Mouse (Mus musculus) spleen, adult 10 weeks (tissue): ENCODE data around the gene Rpl27. TPM values are rescaled to one million over a fixed set of nuclear protein-coding genes. Genes with fewer than 3 reads are reported as not detected.

Source experiments
- polyA plus RNA-seq: library from polyadenylated mRNA; stranded (reverse); fragments of 350-450 nt; fragmentation: Illumina TruSeq; extraction: RNeasy Lipid Tissue Mini Kit (QIAGEN cat#74804); gene quantifications from one replicate; pipeline ENCODE4 v1.2.3, GENCODE M21; 2015; ENCODE audit warnings: low replicate concordance; ENCODE audit not compliant: insufficient read depth

Rpl27 gene
- polyA plus RNA-seq, result 251 TPM

DNA sequence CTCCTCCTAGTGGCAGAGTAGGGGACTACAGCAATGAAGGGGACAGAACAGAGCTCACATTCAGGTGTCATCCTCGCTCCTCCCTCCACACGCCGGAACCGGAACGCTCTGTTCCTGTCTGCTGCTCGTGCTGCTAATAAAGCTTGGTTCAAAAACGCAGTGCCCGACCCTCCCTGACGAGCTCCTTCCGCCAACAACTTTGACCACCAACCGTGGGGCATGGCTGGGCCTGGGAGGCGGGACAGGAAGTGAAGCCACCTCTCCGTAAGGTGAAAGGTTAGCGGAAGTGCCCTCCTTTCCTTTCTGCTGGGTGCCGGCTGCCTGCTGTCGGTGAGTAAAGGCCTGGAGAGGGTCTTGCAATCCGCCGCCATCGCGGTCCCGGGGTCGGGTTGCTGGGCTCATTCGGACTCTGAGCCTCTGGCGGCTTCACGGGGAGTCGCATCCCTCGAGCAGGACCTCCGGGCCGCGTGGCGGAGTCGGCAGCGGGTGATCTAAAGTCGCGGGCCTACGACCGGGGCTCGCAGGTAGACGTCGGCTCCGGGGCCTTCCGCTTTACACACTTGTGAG is at the start of gene Rpl27:
Gene Rpl27 (plus strand): TSS at position 172 of the 567 bp plus-strand sequence.

DNA sequence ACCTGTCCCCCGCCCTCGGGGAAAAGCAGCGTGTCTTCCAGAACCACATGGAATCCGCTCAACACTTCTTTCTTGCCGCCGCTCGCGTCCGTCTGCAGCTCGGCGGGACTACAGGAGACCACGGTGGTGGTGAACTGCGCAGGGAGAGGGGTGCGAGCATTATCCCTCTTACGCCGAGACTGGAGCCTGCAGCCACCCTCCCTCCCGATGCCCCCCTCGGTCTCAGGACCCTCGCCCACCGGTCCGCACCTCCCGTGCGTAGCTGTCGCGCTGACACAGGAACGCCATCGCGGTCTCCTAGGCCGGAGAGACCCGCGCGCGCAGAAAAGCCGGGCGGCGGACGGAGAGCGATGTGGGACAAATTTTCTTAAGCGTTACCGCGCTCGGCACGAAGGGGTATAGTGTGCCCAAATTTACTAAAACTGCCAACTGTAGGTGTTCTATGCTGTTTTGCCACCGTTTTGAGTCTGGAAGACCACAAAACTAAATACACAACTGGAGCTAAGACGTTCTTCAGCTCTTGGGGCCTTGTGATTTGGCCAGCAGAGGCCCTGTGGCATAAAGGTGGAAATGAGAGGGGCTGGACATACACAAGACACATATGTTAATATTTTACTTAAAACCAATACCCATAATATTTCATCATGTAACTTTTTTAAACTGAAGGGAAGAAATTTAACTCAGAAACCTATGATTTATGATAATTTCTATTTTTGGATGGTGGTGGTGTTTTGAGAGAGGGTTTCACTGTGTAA is 24.8 kb upstream of the Rpl27 start, which contains the start of gene Aarsd1:
Gene Aarsd1 (minus strand): TSS at position 515 of the 755 bp plus-strand sequence.

DNA sequence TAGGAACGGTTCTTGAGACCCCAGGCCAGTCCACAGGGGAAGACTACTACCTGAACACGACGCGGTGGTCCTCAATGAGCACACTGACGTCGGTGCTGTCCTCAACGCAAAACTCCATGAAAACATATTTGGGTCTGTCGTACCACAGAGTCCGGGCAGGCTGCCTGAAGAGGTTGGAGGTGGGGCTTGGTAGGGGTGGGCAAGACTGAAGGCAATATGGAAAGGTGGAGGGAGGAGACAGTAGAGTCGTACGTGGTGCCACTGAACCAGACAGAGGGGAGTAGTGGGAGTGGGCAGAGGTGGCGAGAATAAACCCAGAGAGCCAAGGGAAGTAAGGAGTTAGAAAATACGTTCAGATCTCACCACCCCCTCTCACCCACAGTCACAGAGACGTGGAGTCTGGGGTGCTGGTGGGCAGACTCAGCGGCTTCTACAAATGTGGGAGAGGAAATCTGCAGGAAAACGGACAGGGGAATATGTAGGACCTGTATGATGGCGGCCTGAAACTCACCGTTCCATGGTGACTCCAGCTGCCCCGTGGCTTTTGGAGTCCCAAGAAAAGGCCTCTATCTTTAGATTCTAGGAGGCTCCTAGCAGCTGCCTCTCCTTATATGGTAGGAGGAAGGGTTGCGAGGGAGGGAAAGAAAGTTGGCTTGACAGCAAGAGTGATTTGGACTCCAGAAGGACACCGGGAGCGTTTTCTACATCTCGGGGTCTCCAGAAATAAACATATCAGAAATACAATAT is 17.8 kb upstream of the Rpl27 start, which contains the start of gene Gm27029:
Gene Gm27029 (minus strand): TSS at position 692 of the 747 bp plus-strand sequence.

DNA sequence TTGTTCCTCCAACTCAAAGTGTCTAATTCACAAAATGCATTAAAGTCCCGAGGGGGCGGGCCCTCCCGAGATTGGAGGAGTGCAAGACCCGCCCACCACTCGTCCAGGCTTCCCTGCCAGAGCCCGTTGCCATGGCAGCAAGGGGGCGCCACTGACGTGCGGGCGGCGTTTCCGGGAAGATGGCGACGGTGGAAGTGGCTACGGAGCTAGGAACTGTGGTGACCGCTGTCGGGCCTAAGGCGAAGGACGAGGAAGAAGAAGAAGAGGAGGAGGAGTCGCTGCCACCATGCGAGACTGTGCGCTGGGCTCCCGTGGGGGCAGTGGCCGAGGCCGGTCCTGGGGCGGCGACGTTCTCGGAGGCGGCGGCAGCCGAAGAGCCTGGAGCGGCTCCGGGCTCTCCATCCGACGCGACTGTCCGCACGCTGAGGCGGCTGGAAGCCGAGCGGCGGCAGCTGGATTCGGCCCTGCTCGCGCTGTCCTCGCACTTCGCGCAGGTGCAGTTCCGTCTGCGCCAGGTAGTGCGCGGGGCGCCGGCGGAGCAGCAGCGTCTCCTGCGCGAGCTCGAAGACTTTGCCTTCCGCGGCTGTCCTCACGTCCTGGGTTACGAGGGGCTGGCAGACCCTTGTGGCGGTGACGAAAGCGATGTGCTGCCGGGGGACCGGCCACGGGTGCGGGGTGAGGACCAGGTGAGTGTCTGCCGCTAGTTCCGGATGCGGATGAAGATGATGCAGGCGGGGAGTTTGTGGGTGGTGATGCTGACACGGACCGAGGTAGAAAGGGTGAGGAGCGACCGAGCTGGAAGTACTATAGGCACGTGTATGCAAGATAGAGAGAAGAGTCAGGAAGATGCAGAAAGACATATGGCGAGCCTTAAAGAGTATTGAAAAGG is 16.9 kb upstream of the Rpl27 start, which contains the start of the genes Rundc1 and Ptges3l:
Gene Rundc1 (plus strand): TSS at position 161 of the 889 bp plus-strand sequence.
Gene Ptges3l (minus strand): TSS at position 409 of the 889 bp plus-strand sequence.

DNA sequence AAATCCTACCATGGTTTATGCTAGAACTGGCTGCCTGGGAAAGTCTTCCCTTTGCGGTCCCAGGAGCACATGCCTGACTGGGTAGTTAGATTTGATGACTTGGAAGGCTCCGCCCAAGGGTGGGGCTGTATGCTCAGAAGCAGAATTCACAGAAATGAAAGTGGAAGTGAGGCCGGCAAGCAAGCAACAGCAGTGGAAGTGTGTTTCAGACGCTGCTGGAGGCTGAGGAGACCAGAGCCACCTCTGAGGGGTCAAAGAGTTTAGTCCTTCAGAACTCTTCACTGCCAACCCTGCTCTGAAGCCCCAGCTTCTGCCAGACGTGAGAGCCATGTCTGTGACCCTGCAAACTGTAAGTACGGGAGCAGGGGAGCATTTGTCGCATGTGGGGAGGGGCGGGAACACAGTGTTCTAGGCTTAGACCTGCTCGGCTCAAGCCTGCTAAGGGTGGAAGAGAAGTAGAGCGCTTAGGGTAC is 6.2 kb downstream of the Rpl27 start, which contains the start of gene Ifi35:
Gene Ifi35 (plus strand): TSS at position 134 of the 473 bp plus-strand sequence.

DNA sequence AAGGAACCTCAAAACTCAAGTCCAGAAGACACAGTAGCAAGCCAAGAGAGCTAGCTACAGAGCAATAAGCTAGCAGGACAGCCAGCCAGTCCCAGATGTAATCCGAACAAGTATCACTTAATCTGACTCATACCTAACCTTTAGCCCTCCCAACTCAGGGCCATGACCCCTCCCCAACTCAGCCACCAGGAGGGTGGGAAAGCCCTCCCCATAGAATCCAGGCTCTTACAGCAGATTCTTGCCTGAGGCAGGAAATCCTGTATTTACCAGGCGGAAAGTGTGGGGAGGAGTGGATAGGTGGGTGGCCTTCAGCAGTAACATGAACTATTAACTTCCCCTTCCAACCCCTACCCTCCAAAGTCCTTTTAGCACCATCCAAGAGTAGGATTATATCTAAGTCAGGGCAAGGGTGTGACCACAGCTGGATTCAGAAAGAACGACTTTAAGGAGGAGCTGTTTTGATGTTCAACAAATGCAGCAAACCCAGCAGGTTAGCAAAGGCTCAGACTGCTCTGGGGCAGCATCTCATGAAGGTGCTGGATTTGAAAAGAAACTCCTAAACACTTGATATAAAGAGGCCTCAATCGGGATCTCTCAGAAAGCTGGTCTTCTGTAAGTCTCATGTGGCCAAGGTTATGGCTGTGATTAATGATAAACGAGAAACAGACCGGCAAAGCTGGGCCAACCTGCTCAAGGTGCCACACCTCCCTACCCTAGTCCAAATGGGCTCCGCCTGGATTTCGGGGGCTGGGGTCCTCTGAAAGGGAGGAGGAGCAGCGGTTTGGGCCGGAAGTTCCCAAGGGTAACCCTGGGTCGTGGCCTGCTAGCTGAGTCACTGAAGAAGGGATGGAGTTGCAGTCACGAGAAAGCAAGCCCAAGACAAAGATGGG is 22.4 kb downstream of the Rpl27 start, which contains the start of gene Rnd2:
Gene Rnd2 (plus strand): TSS at position 789 of the 890 bp plus-strand sequence.

DNA sequence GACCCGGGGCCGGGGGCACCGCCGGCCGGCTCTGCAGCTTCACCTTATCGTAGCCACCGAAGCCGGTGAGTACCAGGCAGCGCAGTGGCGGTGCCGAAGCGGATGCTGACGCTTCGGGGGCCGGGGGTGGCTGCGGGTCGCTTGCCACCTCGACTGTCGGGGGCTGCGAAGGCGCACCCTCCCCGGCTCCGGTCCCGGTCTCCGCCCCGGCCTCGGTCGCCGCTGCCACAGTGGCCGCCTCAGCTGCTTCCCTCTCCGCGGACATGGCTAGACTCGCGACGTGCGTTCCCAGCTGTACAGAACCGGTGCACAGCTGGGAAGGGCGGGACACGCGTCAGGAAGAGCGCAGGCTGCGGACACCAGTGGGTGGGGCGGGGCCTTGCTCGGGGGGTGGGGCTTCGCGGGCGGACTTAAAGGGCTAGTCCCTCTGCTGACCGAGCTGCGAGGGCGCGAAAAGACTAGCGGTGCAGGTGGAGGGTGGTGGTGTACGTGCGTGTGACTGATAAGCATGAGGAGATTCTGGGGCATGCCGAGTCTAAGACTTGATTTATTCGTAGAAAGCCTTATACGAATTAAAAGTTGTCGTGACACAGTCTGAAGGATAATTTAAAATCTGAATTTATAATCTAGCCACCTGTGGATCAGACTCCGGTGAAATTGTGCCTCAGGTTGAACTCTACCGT is 23.9 kb downstream of the Rpl27 start, which contains the start of gene Vat1:
Gene Vat1 (minus strand): TSS at position 362 of the 683 bp plus-strand sequence.

Other genes starting within 250 kb of the Rpl27 start
- 58.1 TPM for gene Ezh1, start 215.8 kb upstream of the Rpl27 start, polyA plus RNA-seq
- 39.4 TPM for gene Ramp2, start 196.3 kb upstream of the Rpl27 start, polyA plus RNA-seq
- 112 TPM for gene Vps25, start 188.6 kb upstream of the Rpl27 start, polyA plus RNA-seq
- 1.3 TPM for gene Wnk4, start 181.7 kb upstream of the Rpl27 start, polyA plus RNA-seq
- gene Cntd1, start 163.3 kb upstream of the Rpl27 start, polyA plus RNA-seq, result 1.3 TPM
- 44.5 TPM for gene Coa3, start 163.2 kb upstream of the Rpl27 start, polyA plus RNA-seq
- gene Becn1, start 140.0 kb upstream of the Rpl27 start, polyA plus RNA-seq, result 156 TPM
- gene Psme3, start 126.1 kb upstream of the Rpl27 start, polyA plus RNA-seq, result 225 TPM
- 5.3 TPM for gene Aoc2, start 117.2 kb upstream of the Rpl27 start, polyA plus RNA-seq
- gene Aoc3, start 111.7 kb upstream of the Rpl27 start, polyA plus RNA-seq, result 1.8 TPM
- not detected for gene G6pc, start 74.7 kb upstream of the Rpl27 start, polyA plus RNA-seq
- 21.1 TPM for gene Aarsd1, start 24.7 kb upstream of the Rpl27 start, polyA plus RNA-seq
- 0.90 TPM for gene Gm27029, start 17.5 kb upstream of the Rpl27 start, polyA plus RNA-seq
- 12.0 TPM for gene Rundc1, start 17.2 kb upstream of the Rpl27 start, polyA plus RNA-seq
- gene Ptges3l, start 17.0 kb upstream of the Rpl27 start, polyA plus RNA-seq, result 1.5 TPM
- gene Ifi35, start 6.1 kb downstream of the Rpl27 start, polyA plus RNA-seq, result 55.0 TPM
- gene Rnd2, start 22.7 kb downstream of the Rpl27 start, polyA plus RNA-seq, result 1.6 TPM
- gene Vat1, start 23.9 kb downstream of the Rpl27 start, polyA plus RNA-seq, result 22.6 TPM
- 6.8 TPM for gene Brca1, start 109.7 kb downstream of the Rpl27 start, polyA plus RNA-seq
- 102 TPM for gene Nbr1, start 109.9 kb downstream of the Rpl27 start, polyA plus RNA-seq
- 25.9 TPM for gene Tmem106a, start 139.9 kb downstream of the Rpl27 start, polyA plus RNA-seq
- gene Gm11634, start 157.0 kb downstream of the Rpl27 start, polyA plus RNA-seq, result not detected
- 26.8 TPM for gene Rdm1, start 184.9 kb downstream of the Rpl27 start, polyA plus RNA-seq
- 4.4 TPM for gene Arl4d, start 223.2 kb downstream of the Rpl27 start, polyA plus RNA-seq